Mouse (Mus musculus) limb, embryonic 14.5 days (tissue): ENCODE results near the gene R3hdm4. TPM values are rescaled to one million over a fixed set of nuclear protein-coding genes. Genes with fewer than 3 reads are reported as not detected.

Experiments
- ATAC-seq: fragments of 200-750 bp; cut with Nextera tagmentation; 2 replicates; pipeline ENCODE4 v1.8.0; 2017; ENCODE audit warnings: low read depth, moderate number of reproducible peaks, moderate TSS enrichment; ENCODE audit not compliant: low FRiP score
- DNase-seq: peaks from one replicate; pipeline ENCODE4 v3.0.0-alpha.2; 2015; ENCODE audit warnings: low spot score
- H3K27ac ChIP-seq: fragments of 300-500 bp; sonication (generic); replicated peaks from 2 replicates; pipeline ENCODE4 v1.5.1; 2014; ENCODE audit warnings: low read depth, mild to moderate bottlenecking, low read length, moderate library complexity, mixed read lengths
- H3K27me3 ChIP-seq: fragments of 300-500 bp; sonication (generic); 2 replicates; pipeline ENCODE4 v1.6.1; 2014; ENCODE audit warnings: low read length, mixed read lengths; ENCODE audit not compliant: control insufficient read depth, insufficient read depth
- H3K36me3 ChIP-seq: fragments of 300-500 bp; sonication (generic); 2 replicates; pipeline ENCODE4 v1.6.1; 2014; ENCODE audit warnings: mild to moderate bottlenecking, low read length, moderate library complexity, mixed read lengths; ENCODE audit not compliant: control insufficient read depth, insufficient read depth
- H3K4me1 ChIP-seq: fragments of 300-500 bp; sonication (generic); 2 replicates; pipeline ENCODE4 v1.6.1; 2014; ENCODE audit warnings: antibody characterized with exemption, low read length, mixed read lengths; ENCODE audit not compliant: control insufficient read depth, insufficient read depth
- H3K4me2 ChIP-seq: fragments of 300-500 bp; sonication (generic); replicated peaks from 2 replicates; pipeline ENCODE4 v1.6.1; 2014; ENCODE audit warnings: low read depth, mild to moderate bottlenecking, low read length, moderate library complexity; ENCODE audit not compliant: severe bottlenecking
- H3K4me3 ChIP-seq: fragments of 300-500 bp; sonication (generic); replicated peaks from 2 replicates; pipeline ENCODE4 v1.5.1; 2014; ENCODE audit warnings: low read length
- H3K9ac ChIP-seq: fragments of 300-500 bp; sonication (generic); 2 replicates; pipeline ENCODE4 v1.6.1; 2014; ENCODE audit warnings: mild to moderate bottlenecking, low read depth, low read length, moderate library complexity; ENCODE audit not compliant: severe bottlenecking
- H3K9me3 ChIP-seq: fragments of 300-500 bp; sonication (generic); 2 replicates; pipeline ENCODE4 v1.6.1; 2016; ENCODE audit warnings: low read length; ENCODE audit not compliant: control insufficient read depth
- POLR2A ChIP-seq: fragments of 200-500 bp; IDR thresholded peaks from 2 replicates; pipeline ENCODE4 v1.8.0; 2012; ENCODE audit warnings: inconsistent platforms, mild to moderate bottlenecking, moderate library complexity, borderline replicate concordance; ENCODE audit not compliant: insufficient read depth, insufficient read length; ENCODE audit errors: extremely low read depth
- WGBS: fragments of 180-500 bp; shearing (Covaris S2); extraction: QIAGEN DNeasy Blood & Tissue Kit; methylation state at CpG from one replicate; pipeline ENCODE4 v1.1.7; 2014; 5-methylcytosine and 5-hydroxymethylcytosine counted together
- polyA plus RNA-seq, 2 experiments: library from polyadenylated mRNA; depleted of rRNA in 1 of 2; stranded (reverse) in 1 of 2; unstranded in 1 of 2; fragments of >200 nt; fragmentation: Nextera tagmentation in 1 of 2; extraction: Ambion mirVana in 1 of 2; gene quantifications; 2 replicates each; pipeline versions ENCODE4 v1.2.1 to v1.2.3; 2012 to 2014

Gene R3hdm4
- polyA plus RNA-seq, 2 experiments, result 141 to 158 TPM

DNA sequence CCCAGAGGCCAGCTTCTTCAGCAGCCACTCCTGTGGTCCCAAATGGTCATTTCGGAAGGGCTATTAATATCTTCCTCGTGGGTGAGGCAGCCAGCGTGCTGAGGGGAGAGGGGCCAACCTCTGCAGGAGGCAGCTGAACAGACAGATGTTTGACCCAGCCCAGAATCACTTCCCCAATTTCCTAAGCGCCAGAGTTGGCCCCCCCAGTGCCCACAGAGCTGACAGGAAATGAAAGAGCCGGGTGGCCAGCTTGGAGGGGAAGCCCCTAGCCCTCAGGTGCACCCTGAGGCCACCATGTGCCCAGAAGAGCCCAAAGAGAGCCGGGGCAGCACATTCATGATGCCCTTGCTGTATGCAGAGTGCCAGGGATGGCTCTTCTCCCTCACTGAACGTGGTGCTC, 19.7 kb upstream of the R3hdm4 start:
- DNase-seq (no peak), ATAC-seq (no peak)
- Histone ChIP-seq H3K36me3 (peaks cover 29% of the 10 kb centered on the region), H3K4me1 (peaks cover 29% of the 10 kb centered on the region), H3K27me3 (no peaks in the 10 kb centered on the region), H3K9ac (no peak overlapping the region), H3K4me3 (no peak overlapping the region), H3K9me3 (no peaks in the 10 kb centered on the region), H3K4me2 (no peak overlapping the region), H3K27ac (no peak overlapping the region)
- TF ChIP-seq POLR2A, result no peak
- 59% methylated on average over 7 of the region's 7 CpGs for WGBS

GRCm38 (mm10) chr10:79937775-79938526, 16.9 kb upstream of the R3hdm4 start:
- Histone ChIP-seq H3K27me3 (no peaks in the 10 kb centered on the region), H3K4me3 (no peak overlapping the region), H3K9ac (no peak overlapping the region), H3K36me3 (peaks cover 43% of the 10 kb centered on the region), H3K27ac (no peak overlapping the region), H3K9me3 (no peaks in the 10 kb centered on the region), H3K4me2 (no peak overlapping the region), H3K4me1 (peaks cover 17% of the 10 kb centered on the region)
- DNase-seq, result no peak
- 69% methylated on average over 11 of the region's 11 CpGs for WGBS
- no peak for TF ChIP-seq POLR2A
- no peak for ATAC-seq

DNA sequence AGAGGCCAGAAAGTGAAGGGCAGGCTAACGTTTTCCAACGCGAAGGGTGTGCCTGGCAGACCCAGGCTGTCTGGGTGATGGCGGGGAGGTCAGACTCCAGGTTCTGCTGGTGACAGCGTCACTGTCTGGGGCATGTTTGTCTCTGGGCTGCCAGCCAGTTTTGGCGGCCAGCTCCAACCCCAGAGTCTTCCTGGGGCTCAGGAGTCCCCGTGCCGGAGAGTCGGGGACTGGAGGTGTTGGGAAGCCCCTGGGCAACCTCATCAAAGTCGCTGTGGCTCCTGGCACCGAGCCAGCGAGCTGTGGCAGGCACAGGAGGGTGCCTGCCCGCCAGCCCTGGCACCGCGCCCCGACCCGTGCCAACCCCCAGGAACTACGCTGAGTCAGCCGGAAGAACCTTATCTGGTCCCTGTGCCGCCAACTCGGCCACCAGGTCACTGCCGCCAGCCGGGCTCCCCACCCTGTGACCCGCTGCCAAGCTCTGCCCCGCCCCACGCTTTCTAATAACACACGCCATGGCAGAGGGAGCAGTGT, 16.0 kb upstream of the R3hdm4 start:
- Histone ChIP-seq H3K36me3 (peaks cover 49% of the 10 kb centered on the region), H3K27me3 (no peaks in the 10 kb centered on the region), H3K4me1 (peaks cover 27% of the 10 kb centered on the region), H3K4me2 (no peak overlapping the region), H3K27ac (0 out of 2 replicates have a peak overlapping the region, but pooled peaks have one; percentile 22), H3K9ac (no peak overlapping the region), H3K4me3 (no peak overlapping the region), H3K9me3 (no peaks in the 10 kb centered on the region)
- 68% methylated on average over 25 of the region's 27 CpGs for WGBS
- ATAC-seq, result no peak
- DNase-seq, result no peak
- no peak for TF ChIP-seq POLR2A

DNA sequence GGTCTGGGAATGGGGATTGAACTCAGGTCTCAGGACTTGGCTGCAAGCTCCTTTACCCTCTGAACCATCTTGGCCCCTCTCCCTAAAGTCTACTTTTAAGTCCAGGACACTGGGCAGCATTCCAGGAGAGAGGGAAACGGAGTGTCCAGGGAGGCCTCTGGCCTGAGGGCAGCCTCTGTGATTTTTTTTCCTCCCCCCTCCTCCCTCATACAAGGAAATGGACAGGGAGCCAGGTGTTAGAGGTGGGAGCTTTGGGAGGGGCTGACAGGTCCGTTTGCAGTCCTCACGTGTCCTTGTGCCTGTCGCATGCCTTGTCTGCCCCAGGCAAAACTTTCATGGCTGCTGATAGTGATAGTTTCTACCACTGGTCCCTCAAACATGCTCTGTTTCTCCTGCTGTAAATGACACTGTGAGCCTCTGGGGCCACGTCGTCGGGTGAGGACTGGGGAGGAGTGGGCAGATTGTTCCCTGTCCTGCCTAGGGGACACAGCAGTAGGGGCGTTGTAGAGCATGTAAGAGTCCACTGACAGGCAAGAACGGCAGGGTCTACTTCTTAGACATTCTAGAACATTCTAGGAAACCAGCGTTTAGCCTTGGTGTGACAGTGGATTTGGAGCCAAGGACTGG, 15.4 kb upstream of the R3hdm4 start:
- 60% methylated on average over 10 of the region's 10 CpGs for WGBS

GRCm38 (mm10) chr10:79934794-79935569, 14.0 kb upstream of the R3hdm4 start:
- DNase-seq, result no peak
- Histone ChIP-seq H3K27ac (0 out of 2 replicates have a peak overlapping the region, but pooled peaks have one; percentile 26), H3K4me3 (no peak overlapping the region), H3K9ac (no peak overlapping the region), H3K4me1 (peaks cover 30% of the 10 kb centered on the region), H3K4me2 (no peak overlapping the region), H3K36me3 (peaks cover 55% of the 10 kb centered on the region), H3K9me3 (no peaks in the 10 kb centered on the region), H3K27me3 (no peaks in the 10 kb centered on the region)
- no peak for ATAC-seq
- WGBS, result 82% methylated on average over 16 of the region's 16 CpGs
- TF ChIP-seq POLR2A, result no peak

More for the DNA sequence above, 15.4 kb upstream of the R3hdm4 start:
- DNase-seq (no peak), ATAC-seq (no peak)
- H3K36me3 ChIP-seq, result peaks cover 51% of the 10 kb centered on the region
- H3K27ac ChIP-seq, result 0 out of 2 replicates have a peak overlapping the region, but pooled peaks have one; percentile 22
- peaks cover 30% of the 10 kb centered on the region for H3K4me1 ChIP-seq
- no peak for TF ChIP-seq POLR2A
- H3K27me3 ChIP-seq, result no peaks in the 10 kb centered on the region
- H3K4me2 ChIP-seq, result no peak overlapping the region
- no peak overlapping the region for H3K9ac ChIP-seq
- no peaks in the 10 kb centered on the region for H3K9me3 ChIP-seq
- no peak overlapping the region for H3K4me3 ChIP-seq
